ENCODE assay signal across 8 mouse cellular contexts in genomic region chr15:26015979-26016665, GRCm38 (mm10). TPM values are rescaled to one million over a fixed set of nuclear protein-coding genes. Genes with fewer than 3 reads are reported as not detected.
DNase-seq lines count a peak whose midpoint lies in the region; ATAC-seq and TF ChIP-seq lines count a peak whose summit lies in the region.

No protein-coding gene starts in this region.

- peak; percentile 19 for DNase-seq in gastrocnemius, adult 2 months
- DNase-seq in gastrocnemius, adult 8-10 months (ENCODE audit: low spot score in 2 of 2): no peak
- peak; percentile 69 for DNase-seq in embryonic facial prominence, embryonic 11.5 days (ENCODE audit: low spot score)
- peak; percentile 55 for DNase-seq in kidney, postnatal 14 days
- DNase-seq in frontal cortex, postnatal 36 days (ENCODE audit: low spot score in 2 of 2): no peak
- no peak for DNase-seq in left cerebral cortex, adult 11 months (ENCODE audit: low spot score)

- H3K27ac ChIP-seq in gastrocnemius, adult 2 months: no peak overlapping the region
- H3K27ac ChIP-seq in embryonic facial prominence, embryonic 11.5 days (replicated peaks; ENCODE audit: low read depth, low read length): no peak overlapping the region
- no peak overlapping the region for H3K27ac ChIP-seq in neural tube, embryonic 13.5 days (replicated peaks)
- H3K27ac ChIP-seq in forebrain, embryonic 13.5 days: no peak overlapping the region

- H3K27me3 ChIP-seq in embryonic facial prominence, embryonic 11.5 days (ENCODE audit: control insufficient read depth, insufficient read depth, low read length): no peaks in the 10 kb centered on the region
- peaks cover 3% of the 10 kb centered on the region; the same call in 1 of the 2 replicates for H3K27me3 ChIP-seq in neural tube, embryonic 13.5 days
- H3K27me3 ChIP-seq in forebrain, embryonic 13.5 days: no peaks in the 10 kb centered on the region

- peak; percentile 85 for ATAC-seq in embryonic facial prominence, embryonic 11.5 days (replicated peaks; ENCODE audit: insufficient number of reproducible peaks, low FRiP score, low TSS enrichment, low read depth)
- peak; percentile 28; the same call in 1 of the 2 replicates for ATAC-seq in neural tube, embryonic 13.5 days (ENCODE audit: low read depth)
- no peak for ATAC-seq in forebrain, embryonic 13.5 days

- intact Hi-C loops in gastrocnemius, adult 2 months (cut with DNase I): no loop called here

- H3K4me1 ChIP-seq in embryonic facial prominence, embryonic 11.5 days (ENCODE audit: control insufficient read depth, insufficient read depth, low read length): no peaks in the 10 kb centered on the region
- H3K4me1 ChIP-seq in neural tube, embryonic 13.5 days (replicated peaks): peaks cover 6% of the 10 kb centered on the region
- no peaks in the 10 kb centered on the region for H3K4me1 ChIP-seq in forebrain, embryonic 13.5 days

- 29% methylated on average over 14 of the region's 14 CpGs for WGBS in embryonic facial prominence, embryonic 11.5 days
- WGBS in neural tube, embryonic 13.5 days: 33% methylated on average over 14 of the region's 14 CpGs
- WGBS in forebrain, embryonic 13.5 days: 68% methylated on average over 14 of the region's 14 CpGs

- H3K4me2 ChIP-seq in embryonic facial prominence, embryonic 11.5 days (ENCODE audit: low read depth, low read length): no peak overlapping the region
- no peak overlapping the region for H3K4me2 ChIP-seq in neural tube, embryonic 13.5 days
- no peak overlapping the region for H3K4me2 ChIP-seq in forebrain, embryonic 13.5 days

- no peaks in the 10 kb centered on the region for H3K9me3 ChIP-seq in embryonic facial prominence, embryonic 11.5 days (replicated peaks; ENCODE audit: control insufficient read depth, low read length)
- no peaks in the 10 kb centered on the region for H3K9me3 ChIP-seq in neural tube, embryonic 13.5 days
- H3K9me3 ChIP-seq in forebrain, embryonic 13.5 days (replicated peaks): no peaks in the 10 kb centered on the region

- H3K9ac ChIP-seq in embryonic facial prominence, embryonic 11.5 days (replicated peaks; ENCODE audit: low read length): no peak overlapping the region
- no peak overlapping the region for H3K9ac ChIP-seq in neural tube, embryonic 13.5 days
- no peak overlapping the region for H3K9ac ChIP-seq in forebrain, embryonic 13.5 days

- no peak for TF ChIP-seq CTCF in gastrocnemius, adult 2 months (IDR thresholded peaks at IDR 0.05)

- H3K4me3 ChIP-seq in gastrocnemius, adult 2 months: no peak overlapping the region
- no peak overlapping the region for H3K4me3 ChIP-seq in embryonic facial prominence, embryonic 11.5 days (ENCODE audit: low read depth, low read length)
- H3K4me3 ChIP-seq in neural tube, embryonic 13.5 days: no peak overlapping the region
- H3K4me3 ChIP-seq in forebrain, embryonic 13.5 days: no peak overlapping the region

- no peaks in the 10 kb centered on the region for H3K36me3 ChIP-seq in embryonic facial prominence, embryonic 11.5 days (replicated peaks; ENCODE audit: control insufficient read depth, insufficient read depth, low read depth, low read length)
- no peaks in the 10 kb centered on the region for H3K36me3 ChIP-seq in neural tube, embryonic 13.5 days
- H3K36me3 ChIP-seq in forebrain, embryonic 13.5 days (ENCODE audit: poor library complexity, severe bottlenecking): no peaks in the 10 kb centered on the region

RNA-seq across cellular contexts. Expression of gene Zfp622, which starts 32.0 kb away (rescaled TPM):
- total RNA-seq in gastrocnemius, adult 2 months (2021): 10 to 100 TPM; 22.6 to 25.5 TPM
- total RNA-seq in gastrocnemius, adult 8-10 months (2022): 10 to 100 TPM; 25.6 to 32.1 (median 27.9) TPM
- polyA plus RNA-seq in embryonic facial prominence, embryonic 11.5 days (2014; fragmentation: Nextera tagmentation; extraction: Ambion mirVana): 30.9 and 31.0 TPM in 2 replicates
- 36.9 and 38.7 TPM in 2 replicates for polyA plus RNA-seq in neural tube, embryonic 13.5 days (2015; fragmentation: Nextera tagmentation; extraction: Ambion mirVana)
- polyA plus RNA-seq in forebrain, embryonic 13.5 days (2015; fragmentation: Nextera tagmentation; extraction: Ambion mirVana): 25.0 and 28.9 TPM in 2 replicates

Comparison
In these comparisons a context has a peak if more than half of its experiments do, and no peak if none do; other contexts are left out.
1. DNase-seq: peak in gastrocnemius, adult 2 months (single experiment), embryonic facial prominence, embryonic 11.5 days (single experiment) and kidney, postnatal 14 days (single experiment); none in gastrocnemius, adult 8-10 months (0 of 2), frontal cortex, postnatal 36 days (0 of 2) and left cerebral cortex, adult 11 months (single experiment).